Mouse (Mus musculus) kidney, postnatal 10 days (tissue): Measurements from ENCODE around the gene Epc2.

ENCODE experiments used
- DNase-seq: peaks from one replicate; pipeline ENCODE4 v3.0.0; 2021; ENCODE audit warnings: mixed read lengths

Epc2 gene

DNA sequence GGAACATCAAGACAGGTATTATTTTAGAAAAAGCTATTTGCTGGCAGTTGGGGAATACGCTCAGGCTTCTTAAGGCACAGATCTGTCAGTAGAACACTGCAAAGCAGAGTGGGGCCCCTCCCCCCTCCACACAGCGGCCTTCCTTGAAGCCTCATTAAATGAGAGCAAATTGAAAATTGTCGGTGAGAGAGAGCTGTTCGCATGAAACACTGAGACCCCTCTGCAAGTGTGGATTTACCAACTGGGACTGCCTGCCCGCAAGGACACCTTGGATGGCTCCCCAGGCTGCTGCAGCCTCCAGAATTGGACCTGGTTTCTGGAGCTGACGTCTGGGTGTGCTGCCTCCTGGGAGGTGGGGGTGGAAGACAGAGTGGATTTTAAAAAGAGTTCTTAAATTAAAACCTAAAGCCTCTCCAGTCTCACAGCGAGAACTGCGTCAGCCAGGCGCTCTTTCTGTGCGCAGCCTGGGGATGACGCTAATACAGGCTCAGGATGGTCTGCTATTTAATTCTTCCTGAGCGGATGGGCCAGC is 120.9 kb downstream of the Epc2 start:
- DNase-seq: no peak

DNA sequence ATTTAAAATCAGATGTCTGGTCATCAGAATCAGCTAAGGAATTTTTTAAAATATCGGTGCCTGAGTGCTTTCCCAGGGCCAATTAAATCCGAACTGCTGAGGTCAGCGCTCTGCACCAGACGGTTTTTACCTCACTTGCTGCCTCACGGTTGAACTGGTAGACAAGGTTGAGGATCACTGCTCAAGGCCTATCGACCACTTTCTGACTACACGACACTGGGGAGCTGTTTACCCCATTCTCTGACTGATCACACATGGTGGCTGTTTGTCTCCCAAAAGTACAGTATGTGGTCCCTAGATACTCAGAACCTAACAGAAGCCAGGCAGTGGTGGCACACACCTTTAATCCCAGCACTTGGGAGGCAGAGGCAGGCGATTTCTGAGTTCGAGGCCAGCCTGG is 121.4 kb downstream of the Epc2 start:
- DNase-seq: no peak

DNA sequence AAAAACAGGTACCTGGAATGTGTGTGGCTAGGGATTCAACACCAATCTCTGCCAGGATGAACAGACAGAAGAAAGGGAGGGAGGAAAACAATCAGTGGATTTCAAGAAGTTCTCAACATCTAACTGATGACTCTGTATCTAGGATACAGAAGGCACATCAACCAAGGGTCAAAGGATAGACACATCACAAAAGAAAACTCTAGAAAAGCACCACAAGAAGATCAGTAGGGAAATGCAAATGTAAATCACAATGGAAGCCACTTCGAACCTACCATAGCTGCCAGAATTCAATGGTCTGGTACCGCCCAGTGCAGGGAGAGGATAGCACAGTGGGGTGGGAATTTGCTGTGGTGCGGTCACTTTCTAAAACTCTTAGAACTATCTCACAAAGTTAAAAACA is 122.0 kb downstream of the Epc2 start:
- DNase-seq: no peak

DNA sequence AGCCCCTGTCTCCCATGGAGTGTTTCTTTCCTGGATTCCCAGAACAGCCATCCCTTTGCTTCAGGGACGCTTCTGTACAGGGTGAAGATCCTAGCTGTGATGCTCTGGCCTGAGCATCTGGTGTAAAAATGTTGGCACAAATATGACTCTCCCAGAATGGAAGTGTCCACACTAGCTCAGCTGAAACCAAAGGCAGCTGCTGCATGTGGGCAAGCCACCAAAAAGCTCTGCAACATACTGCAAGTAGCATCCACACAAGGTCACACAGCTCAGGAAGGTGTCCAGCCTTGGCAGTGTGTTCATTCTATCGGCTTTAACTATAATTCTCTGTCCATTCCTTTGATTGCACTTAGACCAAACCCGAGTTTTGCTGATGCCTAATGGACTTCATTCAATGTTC is 129.3 kb downstream of the Epc2 start:
- no peak for DNase-seq

DNA sequence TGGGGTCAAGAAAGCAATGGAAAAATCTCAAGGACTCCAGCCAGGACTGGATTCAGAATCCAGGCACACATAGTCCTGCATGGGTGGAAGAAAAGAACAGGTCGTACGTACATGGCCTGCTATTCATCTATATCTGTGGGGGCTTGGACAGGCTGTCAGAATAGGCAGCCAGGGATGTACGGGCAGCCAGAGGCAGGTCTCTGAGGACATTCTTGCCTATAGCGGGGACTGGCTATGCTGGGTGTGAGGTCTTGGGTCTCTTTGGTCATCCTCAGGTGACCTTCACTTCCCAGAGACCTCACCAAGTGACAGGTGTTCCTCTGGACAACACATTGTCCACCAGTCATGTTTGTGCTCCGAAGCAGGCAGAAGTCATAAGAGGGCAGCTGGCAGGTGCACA is 131.3 kb downstream of the Epc2 start:
- DNase-seq: no peak

DNA sequence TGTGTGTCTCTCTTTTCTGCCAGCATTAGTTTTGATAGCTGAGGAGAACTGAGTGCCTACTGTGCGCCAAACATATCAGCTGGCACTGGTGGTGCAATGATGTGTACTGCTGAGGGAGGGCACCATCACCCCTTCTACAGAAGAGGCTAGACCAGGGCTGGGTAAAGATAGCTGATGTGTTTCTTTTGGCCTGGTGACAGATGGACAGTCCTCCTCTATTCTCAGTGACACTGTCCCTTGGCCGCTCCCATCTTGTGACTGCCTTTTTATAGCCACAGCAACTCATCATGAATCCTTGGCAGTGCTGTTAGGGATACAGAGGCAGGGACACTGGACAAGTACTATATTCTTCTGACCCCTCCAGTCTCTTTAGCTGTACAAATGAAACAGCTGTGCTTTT is 132.0 kb downstream of the Epc2 start:
- no peak for DNase-seq

DNA sequence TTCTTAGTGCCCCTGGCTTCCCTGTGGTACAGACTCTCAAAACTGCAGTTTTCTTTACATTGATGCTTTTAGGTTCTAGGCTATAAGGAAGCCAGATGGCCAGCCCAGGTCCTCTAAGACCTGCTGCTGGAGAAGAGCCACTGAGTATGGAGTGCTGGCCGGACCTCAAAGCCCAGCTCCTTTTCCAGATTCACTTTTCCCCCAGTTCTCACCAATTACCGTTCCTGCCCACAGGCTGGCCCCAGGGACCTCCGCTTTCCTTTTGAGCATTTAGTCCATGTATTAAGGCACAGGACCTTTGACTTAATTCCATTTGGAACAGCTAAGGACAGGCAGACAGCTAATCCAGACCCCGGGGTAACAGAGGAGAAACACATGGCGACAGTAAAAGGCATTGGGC is 139.2 kb downstream of the Epc2 start:
- DNase-seq: no peak

DNA sequence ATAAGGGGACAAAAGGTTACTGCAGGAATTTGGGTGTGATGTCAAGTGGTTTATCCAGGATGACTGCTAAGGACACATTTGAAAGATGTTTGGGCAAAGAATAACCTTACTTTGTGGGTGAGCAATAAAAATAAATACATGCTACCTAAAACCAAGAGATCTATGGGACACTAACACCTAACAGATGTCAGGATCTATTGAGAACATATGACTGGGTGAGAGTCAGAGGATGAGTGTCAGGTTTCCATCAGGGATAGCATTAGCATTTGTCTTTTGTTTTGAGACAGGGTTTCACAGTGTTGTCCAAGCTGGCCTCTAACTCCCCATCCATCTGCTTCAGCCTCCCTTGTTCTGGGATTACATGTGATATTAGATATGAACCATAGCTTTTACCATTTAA is 141.6 kb downstream of the Epc2 start:
- DNase-seq: no peak

DNA sequence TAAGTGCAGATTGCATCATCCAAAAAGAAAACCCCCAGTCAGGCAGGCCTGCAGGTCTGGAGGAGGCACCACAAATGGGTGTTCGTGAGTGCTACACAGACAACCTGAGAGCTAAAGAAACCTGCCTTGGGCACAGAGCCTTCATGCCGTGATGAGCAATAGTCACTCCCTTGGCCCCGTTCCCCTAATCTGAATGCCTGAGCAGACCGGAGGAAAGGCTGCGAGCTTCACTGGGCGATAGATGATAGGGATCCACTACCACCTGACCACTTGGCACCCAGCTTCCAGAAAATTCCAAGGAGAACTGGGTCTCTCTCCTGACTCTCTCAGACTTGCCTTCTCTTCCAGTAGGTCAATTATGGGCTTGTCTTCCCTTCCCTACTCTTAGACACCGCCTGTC is 143.6 kb downstream of the Epc2 start:
- no peak for DNase-seq

DNA sequence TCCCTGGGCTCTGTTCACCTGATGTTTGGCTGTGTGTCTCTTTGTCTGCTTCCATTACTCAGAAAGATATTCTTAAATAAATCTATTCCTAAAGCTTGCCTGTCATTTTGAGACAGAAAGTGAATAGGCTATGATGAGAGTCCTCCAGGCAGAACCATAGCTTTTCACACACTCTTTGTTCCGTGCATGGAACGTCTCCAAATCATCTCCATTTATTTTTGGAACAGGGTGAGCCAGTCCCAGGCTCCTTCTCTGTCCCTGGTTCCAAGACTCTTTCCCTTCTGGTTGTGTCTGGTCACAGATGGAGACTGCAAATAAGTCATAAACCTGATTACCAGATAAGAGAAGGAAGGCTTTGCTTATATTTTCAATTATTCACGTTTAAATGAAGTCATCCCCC is 145.0 kb downstream of the Epc2 start:
- no peak for DNase-seq

DNA sequence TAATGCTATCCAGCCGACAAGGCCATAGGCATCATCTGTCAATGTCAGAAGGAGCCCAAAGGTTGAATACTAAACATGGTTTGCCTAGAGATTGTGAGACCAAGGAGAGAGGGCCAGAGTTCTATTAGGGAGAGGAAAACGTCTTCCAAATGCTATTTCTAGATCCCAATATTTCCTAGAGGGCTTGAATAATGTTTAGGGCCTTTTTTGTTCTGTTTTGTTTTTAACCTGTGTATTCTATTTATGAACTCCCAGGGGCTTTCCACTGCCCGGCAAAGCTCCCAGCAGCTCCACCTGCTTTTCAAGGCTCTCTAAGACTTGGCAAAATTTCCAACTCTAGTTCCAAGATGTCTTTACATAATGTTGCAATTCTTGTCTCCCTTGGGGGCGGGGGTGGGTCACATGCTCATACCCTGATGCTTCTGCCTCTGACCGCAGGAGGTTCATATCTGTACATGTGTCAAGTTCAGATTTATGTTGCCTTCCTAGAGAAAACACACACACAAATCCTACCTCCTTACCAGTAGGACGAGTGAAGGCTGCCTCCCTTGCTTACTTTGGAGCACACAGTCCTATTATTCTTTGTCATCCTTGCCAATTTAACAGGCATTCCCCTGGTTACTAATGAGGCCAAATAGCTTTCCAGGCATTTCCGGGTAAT is 148.9 kb downstream of the Epc2 start:
- DNase-seq: no peak
